Mouse (Mus musculus): Measurements from ENCODE around the gene Rasgef1b.

GRCm38 (mm10) chr5:99342527-99342926 lies 386.3 kb downstream of the Rasgef1b start:
- no peak for TF ChIP-seq CTCF (IDR thresholded peaks at IDR 0.05; ENCODE audit: borderline replicate concordance, control insufficient read depth, extremely low read depth, insufficient read depth, low read length, poor library complexity)
- TF ChIP-seq POLR2A (IDR thresholded peaks at IDR 0.05; ENCODE audit: control insufficient read depth, extremely low read depth, insufficient read depth, low read length, poor library complexity), result no peak
